ENCODE assay signal across 21 mouse cellular contexts in the genomic region with DNA sequence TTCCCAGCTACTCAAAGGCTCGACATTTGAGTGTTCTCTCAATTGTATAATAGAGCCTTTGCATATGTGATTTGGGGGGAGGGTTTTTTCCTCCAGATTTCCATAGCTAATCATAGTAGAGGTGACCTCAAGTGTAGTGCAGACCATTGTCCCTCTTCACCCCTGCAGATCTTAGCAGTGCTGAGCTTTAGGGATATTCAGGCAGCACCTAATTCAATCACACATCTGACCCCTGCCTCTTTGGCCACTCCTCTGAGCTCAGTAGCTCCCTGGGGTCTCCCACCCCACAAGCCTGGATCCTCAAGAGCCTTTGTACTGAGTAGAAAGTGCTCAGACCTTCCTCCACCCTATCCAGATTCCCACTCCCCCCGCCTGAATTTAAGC.
DNase-seq lines count a peak whose midpoint lies in the region; ATAC-seq and TF ChIP-seq lines count a peak whose summit lies in the region.
"Had no signal": no experiment of that assay in that cellular context is flagged by ENCODE, and none has a peak within 500 bp of the region (broad histone marks: within the 10 kb centered on the region; RNA-seq: fewer than 3 reads in every experiment).

No protein-coding gene starts in this region.

- ATAC-seq in midbrain, embryonic 12.5 days (ENCODE audit: low FRiP score, low read depth): peak; percentile 19; the same call in 1 of the 2 replicates
- ATAC-seq in midbrain, postnatal 0 days (ENCODE audit: low FRiP score): no peak
- ATAC-seq in forebrain, embryonic 16.5 days: peak; percentile 40; the same call in 1 of the 2 replicates
- peak; percentile 55 for ATAC-seq in midbrain, embryonic 13.5 days

- TF ChIP-seq POLR2A in thymus, adult 2 months (IDR thresholded peaks at IDR 0.05; ENCODE audit: control insufficient read depth, extremely low read depth, insufficient read depth, low read length, poor library complexity): no peak

- H3K9ac ChIP-seq in midbrain, embryonic 12.5 days (replicated peaks): no peak overlapping the region
- H3K9ac ChIP-seq in midbrain, postnatal 0 days (replicated peaks; ENCODE audit: low read length, poor library complexity, severe bottlenecking): no peak overlapping the region
- H3K9ac ChIP-seq in forebrain, embryonic 16.5 days (replicated peaks; ENCODE audit: low read depth, low read length): no peak overlapping the region
- H3K9ac ChIP-seq in midbrain, embryonic 13.5 days (replicated peaks): no peak overlapping the region
- H3K9ac ChIP-seq: liver, embryonic 15.5 days had no signal

- H3K36me3 ChIP-seq in midbrain, embryonic 12.5 days: no peaks in the 10 kb centered on the region
- no peaks in the 10 kb centered on the region for H3K36me3 ChIP-seq in midbrain, postnatal 0 days (ENCODE audit: insufficient read depth, low read length)
- no peaks in the 10 kb centered on the region for H3K36me3 ChIP-seq in forebrain, embryonic 16.5 days (ENCODE audit: control insufficient read depth, insufficient read depth)
- H3K36me3 ChIP-seq in midbrain, embryonic 13.5 days: peaks cover 4% of the 10 kb centered on the region; the same call in 1 of the 2 replicates
- H3K36me3 ChIP-seq in thymus, adult 2 months (ENCODE audit: control insufficient read depth, insufficient read depth, low read length): no peaks in the 10 kb centered on the region
- H3K36me3 ChIP-seq: heart, embryonic 10.5 days; liver, embryonic 15.5 days had no signal

- no peak overlapping the region for H3K4me3 ChIP-seq in midbrain, embryonic 12.5 days
- no peak overlapping the region for H3K4me3 ChIP-seq in midbrain, postnatal 0 days (ENCODE audit: low read depth, low read length)
- no peak overlapping the region for H3K4me3 ChIP-seq in forebrain, embryonic 16.5 days (replicated peaks; ENCODE audit: low read length)
- H3K4me3 ChIP-seq in midbrain, embryonic 13.5 days (replicated peaks): no peak overlapping the region
- no peak overlapping the region for H3K4me3 ChIP-seq in thymus, adult 2 months (ENCODE audit: control insufficient read depth, insufficient read depth, low read length)
- H3K4me3 ChIP-seq: heart, embryonic 10.5 days; liver, embryonic 15.5 days; myocyte had no signal

- H3K9me3 ChIP-seq in midbrain, embryonic 12.5 days: no peaks in the 10 kb centered on the region
- no peaks in the 10 kb centered on the region for H3K9me3 ChIP-seq in midbrain, postnatal 0 days (ENCODE audit: low read length)
- H3K9me3 ChIP-seq in forebrain, embryonic 16.5 days (ENCODE audit: control insufficient read depth, low read length): no peaks in the 10 kb centered on the region
- H3K9me3 ChIP-seq in midbrain, embryonic 13.5 days: no peaks in the 10 kb centered on the region
- H3K9me3 ChIP-seq: heart, embryonic 10.5 days; liver, embryonic 15.5 days had no signal

- WGBS in midbrain, embryonic 12.5 days: 47% methylated on average over 2 of the region's 2 CpGs
- 27% methylated on average over 2 of the region's 2 CpGs for WGBS in midbrain, postnatal 0 days
- 18% methylated on average over 2 of the region's 2 CpGs for WGBS in forebrain, embryonic 16.5 days
- 21% methylated on average over 2 of the region's 2 CpGs for WGBS in midbrain, embryonic 13.5 days
- 94% methylated on average over 2 of the region's 2 CpGs for WGBS in thymus, adult 2 months

- peak overlapping the region; percentile 46 for H3K27ac ChIP-seq in midbrain, embryonic 12.5 days (replicated peaks)
- H3K27ac ChIP-seq in midbrain, postnatal 0 days (ENCODE audit: low read depth, low read length): no peak overlapping the region
- H3K27ac ChIP-seq in forebrain, embryonic 16.5 days (ENCODE audit: low read length): no peak overlapping the region
- H3K27ac ChIP-seq in midbrain, embryonic 13.5 days: peak overlapping the region; percentile 47
- no peak overlapping the region for H3K27ac ChIP-seq in thymus, adult 2 months (ENCODE audit: control insufficient read depth, insufficient read depth, low read length)
- H3K27ac ChIP-seq: heart, embryonic 10.5 days; liver, embryonic 15.5 days; stomach, postnatal 0 days had no signal

- TF ChIP-seq CTCF in midbrain, postnatal 0 days (IDR thresholded peaks at IDR 0.05): no peak
- TF ChIP-seq CTCF in thymus, adult 2 months (IDR thresholded peaks at IDR 0.05; ENCODE audit: borderline replicate concordance, control insufficient read depth, extremely low read depth, insufficient read depth, low read length, poor library complexity): no peak

- no peaks in the 10 kb centered on the region for H3K27me3 ChIP-seq in midbrain, embryonic 12.5 days
- no peaks in the 10 kb centered on the region for H3K27me3 ChIP-seq in midbrain, postnatal 0 days (ENCODE audit: insufficient read depth, low read length)
- H3K27me3 ChIP-seq in forebrain, embryonic 16.5 days (replicated peaks; ENCODE audit: control insufficient read depth, insufficient read depth, low read length): no peaks in the 10 kb centered on the region
- no peaks in the 10 kb centered on the region for H3K27me3 ChIP-seq in midbrain, embryonic 13.5 days
- H3K27me3 ChIP-seq in thymus, adult 2 months (ENCODE audit: control insufficient read depth, insufficient read depth, low read length): no peaks in the 10 kb centered on the region
- H3K27me3 ChIP-seq: liver, embryonic 15.5 days had no signal

- no peak for DNase-seq in midbrain, postnatal 0 days (ENCODE audit: low spot score)
- DNase-seq in thymus, adult 2 months: no peak
- no peak for DNase-seq in cerebellum, postnatal 25 days
- DNase-seq in natural killer cell, adult 2 months (ENCODE audit: low spot score in 2 of 2): no peak
- DNase-seq: adrenal gland, postnatal 14 days; B cell, adult 2 months; cerebellum, postnatal 36 days; gastrocnemius, postnatal 10 days; heart, postnatal 36 days; kidney, adult 11 months; layer of hippocampus, postnatal 36 days; retina, postnatal 1 day; spleen, adult 18-20 months; thymus, postnatal 4 days had no signal

- H3K4me2 ChIP-seq in midbrain, embryonic 12.5 days (replicated peaks): no peak overlapping the region
- no peak overlapping the region for H3K4me2 ChIP-seq in midbrain, postnatal 0 days (ENCODE audit: low read depth, low read length, poor library complexity, severe bottlenecking)
- H3K4me2 ChIP-seq in forebrain, embryonic 16.5 days (ENCODE audit: low read length): no peak overlapping the region
- H3K4me2 ChIP-seq in midbrain, embryonic 13.5 days (replicated peaks): no peak overlapping the region
- H3K4me2 ChIP-seq: liver, embryonic 15.5 days had no signal

- peaks cover 16% of the 10 kb centered on the region for H3K4me1 ChIP-seq in midbrain, embryonic 12.5 days
- no peaks in the 10 kb centered on the region for H3K4me1 ChIP-seq in midbrain, postnatal 0 days (ENCODE audit: insufficient read depth, low read length)
- 0 out of 2 replicates have a peak, but pooled peaks cover 5% of the 10 kb centered on the region for H3K4me1 ChIP-seq in forebrain, embryonic 16.5 days (replicated peaks; ENCODE audit: control insufficient read depth, insufficient read depth, low read length)
- H3K4me1 ChIP-seq in midbrain, embryonic 13.5 days (replicated peaks): peaks cover 14% of the 10 kb centered on the region
- H3K4me1 ChIP-seq in thymus, adult 2 months (replicated peaks; ENCODE audit: control insufficient read depth, insufficient read depth, low read length): no peaks in the 10 kb centered on the region
- H3K4me1 ChIP-seq: heart, embryonic 10.5 days; liver, embryonic 15.5 days had no signal

Comparison
In these comparisons a context has a peak if more than half of its experiments do, and no peak if none do; other contexts are left out.
1. H3K27ac ChIP-seq: peak in midbrain, embryonic 12.5 days (single experiment) and midbrain, embryonic 13.5 days (single experiment); none in midbrain, postnatal 0 days (single experiment), forebrain, embryonic 16.5 days (single experiment) and thymus, adult 2 months (single experiment).